Mouse (Mus musculus) left cerebral cortex, adult 8-10 months (tissue): ENCODE results near the gene Homer2. TPM values are rescaled to one million over a fixed set of nuclear protein-coding genes. Genes with fewer than 3 reads are reported as not detected.

Experiments used
- DNase-seq, 2 experiments: peaks; one replicate each; pipeline ENCODE4 v3.0.0; 2022; ENCODE audit warnings: low spot score in 2 of 2
- total RNA-seq, 4 experiments: library from RNA; stranded (reverse); gene quantifications; 2 replicates each; pipeline ENCODE4 v1.2.4; 2022

Gene Homer2
- total RNA-seq, 4 experiments from 2014 or later: 52.0 to 72.2 (median 56.2) TPM

GRCm38 (mm10) chr7:81706027-81706415 lies 1.3 kb downstream of the Homer2 start:
- peak; percentile 25 to 37 for DNase-seq

GRCm38 (mm10) chr7:81698357-81698756 lies 9.0 kb downstream of the Homer2 start:
- DNase-seq: no peak

- no peak for DNase-seq
Observed at GRCm38 (mm10) chr7:81697954-81698353, 9.4 kb downstream of the Homer2 start.

GRCm38 (mm10) chr7:81695763-81696533 lies 11.4 kb downstream of the Homer2 start:
- DNase-seq: no peak

- DNase-seq: no peak
Observed at GRCm38 (mm10) chr7:81691067-81691466, 16.3 kb downstream of the Homer2 start.

- DNase-seq: no peak
Observed at GRCm38 (mm10) chr7:81689116-81689681, 18.1 kb downstream of the Homer2 start.

- DNase-seq: no peak
Observed at GRCm38 (mm10) chr7:81688378-81688777, 18.9 kb downstream of the Homer2 start.

- no peak for DNase-seq
Observed at GRCm38 (mm10) chr7:81687684-81688316, 19.5 kb downstream of the Homer2 start.

GRCm38 (mm10) chr7:81685375-81685774 lies 22.0 kb downstream of the Homer2 start:
- DNase-seq: no peak

GRCm38 (mm10) chr7:81683779-81684422 lies 23.4 kb downstream of the Homer2 start:
- DNase-seq: no peak

GRCm38 (mm10) chr7:81681386-81681785 lies 25.9 kb downstream of the Homer2 start:
- no peak for DNase-seq

- no peak for DNase-seq
Observed at GRCm38 (mm10) chr7:81673359-81674013, 33.8 kb downstream of the Homer2 start.

GRCm38 (mm10) chr7:81672735-81673291 lies 34.5 kb downstream of the Homer2 start:
- no peak for DNase-seq

GRCm38 (mm10) chr7:81667156-81667555 lies 40.2 kb downstream of the Homer2 start:
- DNase-seq: no peak

GRCm38 (mm10) chr7:81666585-81666984 lies 40.7 kb downstream of the Homer2 start:
- no peak for DNase-seq

GRCm38 (mm10) chr7:81663057-81663456 lies 44.3 kb downstream of the Homer2 start:
- no peak for DNase-seq

- no peak for DNase-seq
Observed at GRCm38 (mm10) chr7:81657631-81658347, 49.5 kb downstream of the Homer2 start.

- DNase-seq: no peak
Observed at GRCm38 (mm10) chr7:81657055-81657454, 50.3 kb downstream of the Homer2 start.

- no peak for DNase-seq
Observed at GRCm38 (mm10) chr7:81656635-81657034, 50.7 kb downstream of the Homer2 start.

GRCm38 (mm10) chr7:81654946-81655718 lies 52.2 kb downstream of the Homer2 start:
- no peak for DNase-seq
